Mouse (Mus musculus) forebrain, embryonic 15.5 days (tissue): ENCODE results near the gene Cd47. TPM values are rescaled to one million over a fixed set of nuclear protein-coding genes. Genes with fewer than 3 reads are reported as not detected.

Experiments
- ATAC-seq: fragments of 200-750 bp; cut with Nextera tagmentation; replicated peaks from 2 replicates; pipeline ENCODE4 v1.8.0; 2017; ENCODE audit warnings: mild to moderate bottlenecking, moderate TSS enrichment, moderate library complexity
- H3K27ac ChIP-seq: fragments of 300-500 bp; sonication (generic); replicated peaks from 2 replicates; pipeline ENCODE4 v1.5.1; 2015; ENCODE audit warnings: mild to moderate bottlenecking, inconsistent platforms
- H3K27me3 ChIP-seq: fragments of 300-500 bp; sonication (generic); 2 replicates; pipeline ENCODE4 v1.6.1; 2015; ENCODE audit warnings: inconsistent platforms
- H3K36me3 ChIP-seq: fragments of 300-500 bp; sonication (generic); 2 replicates; pipeline ENCODE4 v1.6.1; 2015; ENCODE audit warnings: mild to moderate bottlenecking, inconsistent platforms
- H3K4me1 ChIP-seq: fragments of 300-500 bp; sonication (generic); 2 replicates; pipeline ENCODE4 v1.6.1; 2015; ENCODE audit warnings: inconsistent platforms
- H3K4me2 ChIP-seq: fragments of 300-500 bp; sonication (generic); replicated peaks from 2 replicates; pipeline ENCODE4 v1.6.1; 2015; ENCODE audit warnings: mild to moderate bottlenecking, inconsistent platforms
- H3K4me3 ChIP-seq: fragments of 300-500 bp; sonication (generic); 2 replicates; pipeline ENCODE4 v1.5.1; 2015; ENCODE audit warnings: mild to moderate bottlenecking, inconsistent platforms
- H3K9ac ChIP-seq: fragments of 300-500 bp; sonication (generic); replicated peaks from 2 replicates; pipeline ENCODE4 v1.6.1; 2015; ENCODE audit warnings: mild to moderate bottlenecking, inconsistent platforms
- H3K9me3 ChIP-seq: fragments of 300-500 bp; sonication (generic); 2 replicates; pipeline ENCODE4 v1.6.1; 2016; ENCODE audit warnings: inconsistent platforms
- WGBS: fragments of 180-500 bp; shearing (Covaris S2); methylation state at CpG from one replicate; pipeline ENCODE4 v1.1.7; 2015; ENCODE audit warnings: mixed read lengths; 5-methylcytosine and 5-hydroxymethylcytosine counted together
- polyA plus RNA-seq: library from polyadenylated mRNA; unstranded; fragments of >200 nt; fragmentation: Nextera tagmentation; extraction: Ambion mirVana; gene quantifications from 2 replicates; pipeline ENCODE4 v1.2.1, GENCODE M21; 2015

Cd47 gene
- polyA plus RNA-seq, 1 experiment from 2014 or later: 123 TPM

GRCm38 (mm10) chr16:49796271-49796670 is 4.1 kb upstream of the Cd47 start:
- no peaks in the 10 kb centered on the region for H3K4me1 ChIP-seq
- H3K9ac ChIP-seq: no peak overlapping the region
- no peaks in the 10 kb centered on the region for H3K27me3 ChIP-seq
- H3K4me2 ChIP-seq: no peak overlapping the region
- no peaks in the 10 kb centered on the region for H3K9me3 ChIP-seq
- no peak overlapping the region for H3K4me3 ChIP-seq
- H3K36me3 ChIP-seq: no peaks in the 10 kb centered on the region
- WGBS: 89% methylated on average over 2 of the region's 2 CpGs
- ATAC-seq: no peak
- H3K27ac ChIP-seq: no peak overlapping the region

GRCm38 (mm10) chr16:49796954-49797353 is 3.4 kb upstream of the Cd47 start:
- ATAC-seq: no peak
- no peaks in the 10 kb centered on the region for H3K36me3 ChIP-seq
- H3K27ac ChIP-seq: no peak overlapping the region
- no peaks in the 10 kb centered on the region for H3K27me3 ChIP-seq
- no peaks in the 10 kb centered on the region for H3K4me1 ChIP-seq
- WGBS: 96% methylated on average over 2 of the region's 2 CpGs
- no peak overlapping the region for H3K9ac ChIP-seq
- H3K4me3 ChIP-seq: no peak overlapping the region
- no peaks in the 10 kb centered on the region for H3K9me3 ChIP-seq
- H3K4me2 ChIP-seq: no peak overlapping the region

- no peaks in the 10 kb centered on the region for H3K27me3 ChIP-seq
- WGBS: 92% methylated on average over 6 of the region's 6 CpGs
Measured at GRCm38 (mm10) chr16:49798790-49799189, 1.5 kb upstream of the Cd47 start.

GRCm38 (mm10) chr16:49800996-49801395 is 663 bp downstream of the Cd47 start:
- no peak overlapping the region for H3K4me3 ChIP-seq
- no peak overlapping the region for H3K9ac ChIP-seq
- peaks cover 11% of the 10 kb centered on the region for H3K4me1 ChIP-seq
- no peaks in the 10 kb centered on the region for H3K36me3 ChIP-seq
- no peaks in the 10 kb centered on the region for H3K27me3 ChIP-seq
- no peak for ATAC-seq
- H3K4me2 ChIP-seq: no peak overlapping the region
- H3K9me3 ChIP-seq: no peaks in the 10 kb centered on the region
- WGBS: 84% methylated on average over 5 of the region's 5 CpGs
- no peak overlapping the region for H3K27ac ChIP-seq

More at GRCm38 (mm10) chr16:49798790-49799189, 1.5 kb upstream of the Cd47 start:
- H3K36me3 ChIP-seq: no peaks in the 10 kb centered on the region
- H3K9ac ChIP-seq: no peak overlapping the region
- H3K4me3 ChIP-seq: no peak overlapping the region
- no peak overlapping the region for H3K4me2 ChIP-seq
- H3K9me3 ChIP-seq: no peaks in the 10 kb centered on the region
- H3K4me1 ChIP-seq: peaks cover 2% of the 10 kb centered on the region
- H3K27ac ChIP-seq: no peak overlapping the region
- no peak for ATAC-seq

GRCm38 (mm10) chr16:49801399-49801798 is 1.1 kb downstream of the Cd47 start:
- 71% methylated on average over 5 of the region's 5 CpGs for WGBS
- Histone ChIP-seq H3K9ac (no peak overlapping the region), H3K4me2 (no peak overlapping the region), H3K9me3 (no peaks in the 10 kb centered on the region), H3K27ac (no peak overlapping the region), H3K27me3 (no peaks in the 10 kb centered on the region), H3K4me1 (peaks cover 11% of the 10 kb centered on the region), H3K4me3 (no peak overlapping the region), H3K36me3 (no peaks in the 10 kb centered on the region)
- no peak for ATAC-seq

- Histone ChIP-seq H3K4me1 (peaks cover 11% of the 10 kb centered on the region), H3K4me2 (no peak overlapping the region), H3K4me3 (no peak overlapping the region), H3K27ac (no peak overlapping the region), H3K27me3 (no peaks in the 10 kb centered on the region), H3K9ac (no peak overlapping the region), H3K36me3 (no peaks in the 10 kb centered on the region), H3K9me3 (no peaks in the 10 kb centered on the region)
- WGBS: 46% methylated on average over 2 of the region's 2 CpGs
- no peak for ATAC-seq
Measured at GRCm38 (mm10) chr16:49802993-49803392, 2.7 kb downstream of the Cd47 start.

- Histone ChIP-seq H3K27me3 (no peaks in the 10 kb centered on the region), H3K27ac (peak overlapping the region; percentile 5; the same call in 1 of the 2 replicates), H3K9me3 (no peaks in the 10 kb centered on the region), H3K4me3 (peak overlapping the region; percentile 31), H3K36me3 (no peaks in the 10 kb centered on the region), H3K4me1 (peaks cover 11% of the 10 kb centered on the region), H3K4me2 (peak overlapping the region; percentile 50), H3K9ac (peak overlapping the region; percentile 40)
- WGBS: 2% methylated on average over 12 of the region's 12 CpGs
- ATAC-seq: peak; percentile 79
Measured at GRCm38 (mm10) chr16:49803932-49804461, 3.7 kb downstream of the Cd47 start.

- Histone ChIP-seq H3K27ac (no peak overlapping the region), H3K9me3 (no peaks in the 10 kb centered on the region), H3K9ac (no peak overlapping the region), H3K4me3 (no peak overlapping the region), H3K36me3 (no peaks in the 10 kb centered on the region), H3K27me3 (no peaks in the 10 kb centered on the region), H3K4me2 (no peak overlapping the region), H3K4me1 (peaks cover 11% of the 10 kb centered on the region)
- WGBS: 79% methylated on average over 10 of the region's 10 CpGs
- no peak for ATAC-seq
Measured at GRCm38 (mm10) chr16:49806920-49807319, 6.6 kb downstream of the Cd47 start.

- Histone ChIP-seq H3K36me3 (no peaks in the 10 kb centered on the region), H3K4me1 (peaks cover 11% of the 10 kb centered on the region)
- WGBS: 81% methylated on average over 7 of the region's 7 CpGs
Measured at GRCm38 (mm10) chr16:49807419-49807841, 7.1 kb downstream of the Cd47 start.

GRCm38 (mm10) chr16:49807862-49808430 is 7.6 kb downstream of the Cd47 start:
- H3K9ac ChIP-seq: no peak overlapping the region
- H3K4me1 ChIP-seq: peaks cover 15% of the 10 kb centered on the region
- H3K4me3 ChIP-seq: no peak overlapping the region
- no peak for ATAC-seq
- no peaks in the 10 kb centered on the region for H3K9me3 ChIP-seq
- 80% methylated on average over 18 of the region's 18 CpGs for WGBS
- no peaks in the 10 kb centered on the region for H3K36me3 ChIP-seq
- no peak overlapping the region for H3K4me2 ChIP-seq
- H3K27ac ChIP-seq: peak overlapping the region; percentile 21; the same call in 1 of the 2 replicates
- H3K27me3 ChIP-seq: no peaks in the 10 kb centered on the region

More at GRCm38 (mm10) chr16:49807419-49807841, 7.1 kb downstream of the Cd47 start:
- Histone ChIP-seq H3K27me3 (no peaks in the 10 kb centered on the region), H3K27ac (no peak overlapping the region), H3K4me3 (no peak overlapping the region), H3K9me3 (no peaks in the 10 kb centered on the region), H3K4me2 (no peak overlapping the region), H3K9ac (no peak overlapping the region)
- no peak for ATAC-seq

- Histone ChIP-seq H3K4me2 (no peak overlapping the region), H3K9me3 (no peaks in the 10 kb centered on the region), H3K4me3 (no peak overlapping the region), H3K4me1 (peaks cover 10% of the 10 kb centered on the region; the same call in 1 of the 2 replicates), H3K9ac (no peak overlapping the region), H3K27ac (no peak overlapping the region), H3K27me3 (no peaks in the 10 kb centered on the region), H3K36me3 (no peaks in the 10 kb centered on the region)
- WGBS: 77% methylated on average over 2 of the region's 2 CpGs
- ATAC-seq: no peak
Measured at GRCm38 (mm10) chr16:49811897-49812296, 11.6 kb downstream of the Cd47 start.

GRCm38 (mm10) chr16:49812821-49813616 is 12.7 kb downstream of the Cd47 start:
- 42% methylated on average over 10 of the region's 10 CpGs for WGBS
- Histone ChIP-seq H3K9ac (no peak overlapping the region), H3K36me3 (no peaks in the 10 kb centered on the region), H3K4me1 (peaks cover 10% of the 10 kb centered on the region; the same call in 1 of the 2 replicates), H3K9me3 (no peaks in the 10 kb centered on the region), H3K27ac (no peak overlapping the region), H3K4me2 (no peak overlapping the region), H3K27me3 (no peaks in the 10 kb centered on the region), H3K4me3 (no peak overlapping the region)
- no peak for ATAC-seq
